Mouse (Mus musculus) liver, embryonic 11.5 days (tissue): ENCODE data around the gene Abce1. TPM values are rescaled to one million over a fixed set of nuclear protein-coding genes. Genes with fewer than 3 reads are reported as not detected.

Source experiments
- ATAC-seq: fragments of 200-750 bp; cut with Nextera tagmentation; replicated peaks from 2 replicates; pipeline ENCODE4 v1.8.0; 2017; ENCODE audit warnings: moderate number of reproducible peaks, mild to moderate bottlenecking, moderate TSS enrichment, moderate library complexity; ENCODE audit not compliant: low FRiP score
- DNase-seq: peaks from one replicate; pipeline ENCODE4 v3.0.0-alpha.2; 2017; ENCODE audit warnings: low spot score
- H3K27ac ChIP-seq: fragments of 300-500 bp; sonication (generic); 2 replicates; pipeline ENCODE4 v1.5.1; 2014; ENCODE audit warnings: mild to moderate bottlenecking, low read depth, low read length, control low read depth
- H3K27me3 ChIP-seq: fragments of 300-500 bp; sonication (generic); replicated peaks from 2 replicates; pipeline ENCODE4 v1.6.1; 2014; ENCODE audit warnings: low read length, mixed read lengths; ENCODE audit not compliant: control insufficient read depth, insufficient read depth
- H3K36me3 ChIP-seq: fragments of 300-500 bp; sonication (generic); 2 replicates; pipeline ENCODE4 v1.6.1; 2014; ENCODE audit warnings: mild to moderate bottlenecking, low read length, moderate library complexity, mixed read lengths; ENCODE audit not compliant: control insufficient read depth, insufficient read depth
- H3K4me1 ChIP-seq: fragments of 300-500 bp; sonication (generic); replicated peaks from 2 replicates; pipeline ENCODE4 v1.6.1; 2014; ENCODE audit warnings: low read length, mixed read lengths; ENCODE audit not compliant: control insufficient read depth, insufficient read depth
- H3K4me2 ChIP-seq: fragments of 300-500 bp; sonication (generic); 2 replicates; pipeline ENCODE4 v1.6.1; 2014; ENCODE audit warnings: mild to moderate bottlenecking, control low read depth, moderate library complexity
- H3K4me3 ChIP-seq: fragments of 300-500 bp; sonication (generic); 2 replicates; pipeline ENCODE4 v1.5.1; 2014; ENCODE audit warnings: low read depth, low read length, control low read depth
- H3K9ac ChIP-seq: fragments of 300-500 bp; sonication (generic); 2 replicates; pipeline ENCODE4 v1.6.1; 2014; ENCODE audit warnings: low read depth, low read length, control low read depth
- H3K9me3 ChIP-seq: fragments of 300-500 bp; sonication (generic); 2 replicates; pipeline ENCODE4 v1.6.1; 2016; ENCODE audit warnings: low read length, inconsistent platforms, mixed read lengths; ENCODE audit not compliant: control insufficient read depth
- WGBS: fragments of 180-500 bp; shearing (Covaris S2); extraction: QIAGEN DNeasy Blood & Tissue Kit; methylation state at CpG from one replicate; pipeline ENCODE4 v1.1.7; 2014; 5-methylcytosine and 5-hydroxymethylcytosine counted together
- polyA plus RNA-seq: library from polyadenylated mRNA; unstranded; fragments of >200 nt; fragmentation: Nextera tagmentation; extraction: Ambion mirVana; gene quantifications from 2 replicates; pipeline ENCODE4 v1.2.1, GENCODE M21; 2014

Abce1 gene
- 182 and 202 TPM in 2 replicates for polyA plus RNA-seq

DNA sequence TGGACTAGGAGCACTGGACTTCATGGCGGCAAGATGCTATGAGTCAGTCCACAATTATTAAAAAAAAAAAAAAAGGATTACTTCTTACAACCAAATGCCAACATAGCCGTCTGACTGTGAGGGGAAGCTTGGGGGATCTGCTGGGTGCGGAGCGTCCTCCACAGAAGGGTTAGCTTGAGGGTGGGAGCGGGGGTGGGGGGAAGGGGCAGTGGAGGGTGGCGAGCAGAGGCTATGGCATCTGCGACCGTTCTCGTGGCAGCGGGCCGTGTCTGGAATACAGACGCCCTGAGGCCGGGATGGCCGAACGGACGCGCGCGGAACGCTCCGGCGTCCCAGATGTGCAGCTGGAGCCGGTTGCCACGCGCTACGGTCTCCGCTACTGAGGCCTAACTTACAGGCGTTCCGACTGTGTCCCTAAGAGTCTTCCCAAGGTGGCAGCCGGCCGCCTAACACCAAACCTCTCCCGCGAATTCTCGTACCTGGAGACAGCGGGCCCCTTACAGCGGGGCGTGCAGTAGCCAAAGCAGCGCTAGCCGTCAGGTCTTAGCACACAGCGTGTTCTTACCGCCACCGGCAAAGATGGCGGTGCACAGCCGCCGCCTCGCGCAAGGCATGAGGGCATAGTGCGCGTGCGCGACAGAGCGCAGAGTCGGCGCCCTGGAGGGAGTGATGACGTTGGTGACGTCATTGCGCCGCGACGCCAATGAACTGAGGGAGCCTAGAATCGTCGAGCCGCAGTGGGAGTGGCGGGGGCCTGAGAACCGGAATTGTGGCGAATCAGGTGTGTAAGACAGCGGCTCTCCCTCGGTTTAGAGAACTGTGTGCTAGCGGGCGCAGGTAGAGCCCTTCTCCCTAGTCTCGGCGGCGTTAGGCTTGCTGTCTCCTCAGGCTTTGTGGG is at the start of gene Abce1, which contains the start of gene Anapc10:
Gene Abce1, minus strand, starts transcription at position 677 of the 898 bp plus-strand sequence.
Gene Anapc10, plus strand, starts transcription at position 757 of the 898 bp plus-strand sequence.
- Histone ChIP-seq H3K4me3 (peak within 1 kb of the TSS; percentile 96), H3K27me3 (no peaks in the 10 kb centered on the region), H3K4me2 (peak within 1 kb of the TSS; percentile 80), H3K9ac (peak within 1 kb of the TSS; percentile 95), H3K9me3 (no peaks in the 10 kb centered on the region), H3K36me3 (peaks cover 4% of the 10 kb centered on the region), H3K4me1 (peaks cover 3% of the 10 kb centered on the region; the same call in 1 of the 2 replicates), H3K27ac (peak within 1 kb of the TSS; percentile 83)
- peak; percentile 96 for ATAC-seq
- peak; percentile 96 for DNase-seq
- WGBS, result under 1% methylated on average over 73 of the region's 73 CpGs

- no peak overlapping the region for H3K4me3 ChIP-seq
- no peak overlapping the region for H3K9ac ChIP-seq
- no peak overlapping the region for H3K4me2 ChIP-seq
- peaks cover 2% of the 10 kb centered on the region; the same call in 1 of the 2 replicates for H3K36me3 ChIP-seq
- ATAC-seq, result no peak
- H3K27ac ChIP-seq, result no peak overlapping the region
- no peaks in the 10 kb centered on the region for H3K4me1 ChIP-seq
- DNase-seq, result no peak
- H3K27me3 ChIP-seq, result no peaks in the 10 kb centered on the region
- no peaks in the 10 kb centered on the region for H3K9me3 ChIP-seq
- WGBS, result 74% methylated on average over 2 of the region's 2 CpGs
These were observed 38.8 kb upstream of the Abce1 start for GRCm38 (mm10) chr8:79750305-79750704.

DNA sequence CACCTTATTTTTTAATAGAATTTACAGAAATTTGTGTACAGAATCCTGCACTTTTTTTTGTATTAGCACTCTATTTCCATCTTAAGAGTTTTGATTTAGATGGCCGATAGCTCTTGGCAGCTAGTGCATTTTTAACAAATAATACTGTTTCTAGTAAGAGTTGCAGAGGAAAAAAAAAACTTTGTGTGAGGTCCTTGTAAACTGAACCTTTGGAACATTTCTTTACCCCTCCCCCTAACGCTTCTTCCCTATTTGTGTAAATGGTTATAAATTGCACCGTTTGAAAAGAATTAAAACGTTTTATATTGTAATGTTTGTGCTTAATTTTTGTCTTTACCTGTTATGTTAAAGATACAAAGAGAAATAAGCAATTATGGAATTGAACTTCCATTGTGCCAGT is 37.1 kb upstream of the Abce1 start:
- no peak for DNase-seq
- Histone ChIP-seq H3K4me2 (no peak overlapping the region), H3K27ac (no peak overlapping the region), H3K9me3 (no peaks in the 10 kb centered on the region), H3K9ac (no peak overlapping the region), H3K4me3 (no peak overlapping the region), H3K27me3 (no peaks in the 10 kb centered on the region), H3K36me3 (peaks cover 2% of the 10 kb centered on the region; the same call in 1 of the 2 replicates), H3K4me1 (no peaks in the 10 kb centered on the region)
- no peak for ATAC-seq
- 80% methylated on average over 4 of the region's 4 CpGs for WGBS

GRCm38 (mm10) chr8:79748171-79748570 is 36.6 kb upstream of the Abce1 start:
- WGBS, result 72% methylated on average over 2 of the region's 2 CpGs
- DNase-seq (no peak), ATAC-seq (no peak)
- no peaks in the 10 kb centered on the region for H3K9me3 ChIP-seq
- H3K4me1 ChIP-seq, result no peaks in the 10 kb centered on the region
- H3K9ac ChIP-seq, result no peak overlapping the region
- peaks cover 2% of the 10 kb centered on the region; the same call in 1 of the 2 replicates for H3K36me3 ChIP-seq
- no peaks in the 10 kb centered on the region for H3K27me3 ChIP-seq
- no peak overlapping the region for H3K27ac ChIP-seq
- no peak overlapping the region for H3K4me3 ChIP-seq
- H3K4me2 ChIP-seq, result no peak overlapping the region

DNA sequence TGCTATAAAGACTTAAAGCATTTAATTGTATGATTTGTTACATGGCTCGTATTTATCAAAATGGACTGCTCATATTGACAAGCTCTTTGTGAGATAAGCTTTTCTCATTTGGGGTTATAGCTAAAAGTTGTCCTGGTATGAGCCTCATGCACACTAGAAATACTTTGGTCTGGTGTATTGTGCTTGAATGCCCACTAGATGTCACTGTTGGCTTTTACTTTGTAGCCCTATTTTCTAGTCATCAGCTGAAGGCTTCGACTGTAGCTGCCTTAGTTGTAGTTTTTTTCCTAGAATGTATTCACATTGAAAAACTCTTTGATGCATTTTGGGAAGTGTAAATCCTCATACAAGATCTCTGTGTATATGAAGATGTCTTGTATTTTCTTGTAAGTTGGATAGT is 22.8 kb upstream of the Abce1 start:
- Histone ChIP-seq H3K27ac (no peak overlapping the region), H3K36me3 (no peaks in the 10 kb centered on the region), H3K4me3 (no peak overlapping the region), H3K4me1 (no peaks in the 10 kb centered on the region), H3K9me3 (no peaks in the 10 kb centered on the region), H3K27me3 (no peaks in the 10 kb centered on the region), H3K4me2 (no peak overlapping the region), H3K9ac (no peak overlapping the region)
- DNase-seq (no peak), ATAC-seq (no peak; the same call in 1 of the 2 replicates)
- 20% methylated on average over 2 of the region's 2 CpGs for WGBS

DNA sequence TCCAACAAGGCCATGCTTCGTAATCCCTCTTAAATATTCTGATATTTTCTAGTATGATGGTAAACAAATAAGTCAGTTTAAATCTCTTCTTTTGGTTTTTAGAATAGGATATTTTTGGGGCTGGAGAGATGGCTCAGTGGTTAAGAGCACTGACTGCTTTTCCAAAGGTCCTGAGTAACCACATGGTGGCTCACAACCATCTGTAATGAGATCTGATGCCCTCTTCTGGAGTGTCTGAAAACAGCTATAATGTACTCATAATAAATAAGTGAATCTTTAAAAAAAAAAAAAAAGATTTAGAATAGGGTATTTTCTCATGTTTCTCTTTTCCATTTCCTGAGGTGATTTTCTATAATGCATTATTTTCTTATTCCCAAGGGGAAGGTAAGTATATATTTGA is 16.4 kb upstream of the Abce1 start:
- Histone ChIP-seq H3K27me3 (no peaks in the 10 kb centered on the region), H3K4me2 (no peak overlapping the region), H3K36me3 (no peaks in the 10 kb centered on the region), H3K9me3 (no peaks in the 10 kb centered on the region), H3K27ac (no peak overlapping the region), H3K4me3 (no peak overlapping the region), H3K9ac (no peak overlapping the region), H3K4me1 (no peaks in the 10 kb centered on the region)
- no peak for ATAC-seq
- 98% methylated on average over 1 of the region's 1 CpGs for WGBS
- DNase-seq, result no peak

DNA sequence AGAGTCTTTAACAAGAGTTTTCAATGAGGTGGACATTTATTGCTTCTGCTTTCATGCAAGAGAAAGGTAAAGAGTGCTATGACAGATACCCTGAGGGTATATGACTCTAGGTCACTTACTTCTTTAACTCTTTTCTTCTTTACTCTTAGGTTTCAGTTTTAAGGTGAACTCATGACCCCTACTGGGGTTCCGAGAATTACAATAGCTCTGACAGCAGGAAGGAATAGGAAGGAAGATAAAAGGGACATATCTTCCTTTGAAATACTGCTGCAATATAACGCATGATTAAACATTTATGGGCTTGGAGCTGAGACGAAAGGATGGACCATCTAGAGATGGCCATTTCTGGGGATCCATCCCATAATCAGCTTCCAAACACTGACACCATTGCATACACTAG is 13.0 kb upstream of the Abce1 start:
- no peak overlapping the region for H3K9ac ChIP-seq
- ATAC-seq (no peak), DNase-seq (no peak)
- H3K36me3 ChIP-seq, result 0 out of 2 replicates have a peak, but pooled peaks cover 2% of the 10 kb centered on the region
- 56% methylated on average over 3 of the region's 3 CpGs for WGBS
- H3K4me1 ChIP-seq, result no peaks in the 10 kb centered on the region
- H3K9me3 ChIP-seq, result no peaks in the 10 kb centered on the region
- H3K4me2 ChIP-seq, result no peak overlapping the region
- no peak overlapping the region for H3K4me3 ChIP-seq
- no peak overlapping the region for H3K27ac ChIP-seq
- no peaks in the 10 kb centered on the region for H3K27me3 ChIP-seq

DNA sequence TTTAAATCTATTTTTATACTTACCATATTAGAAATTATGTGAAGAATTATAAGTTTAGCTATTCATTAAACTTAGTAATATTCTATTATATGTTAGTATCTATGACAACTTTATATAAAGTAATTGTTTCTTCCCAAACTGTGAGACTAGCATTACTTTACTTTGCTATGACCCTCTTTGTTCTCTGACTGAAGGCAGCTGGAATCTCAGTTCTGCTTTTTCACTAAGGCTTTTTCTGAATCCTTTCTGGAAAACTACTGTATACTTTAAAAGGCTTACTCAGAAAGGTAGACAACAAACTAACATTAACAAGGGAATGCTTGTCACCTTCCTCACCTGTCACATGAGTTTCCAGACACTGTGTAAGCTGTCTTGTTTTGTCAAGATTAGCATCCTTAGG is 11.8 kb upstream of the Abce1 start:
- Histone ChIP-seq H3K27me3 (no peaks in the 10 kb centered on the region), H3K9me3 (no peaks in the 10 kb centered on the region), H3K4me3 (no peak overlapping the region), H3K4me1 (no peaks in the 10 kb centered on the region), H3K4me2 (no peak overlapping the region), H3K9ac (no peak overlapping the region), H3K36me3 (0 out of 2 replicates have a peak, but pooled peaks cover 2% of the 10 kb centered on the region), H3K27ac (no peak overlapping the region)
- DNase-seq (no peak), ATAC-seq (no peak)

DNA sequence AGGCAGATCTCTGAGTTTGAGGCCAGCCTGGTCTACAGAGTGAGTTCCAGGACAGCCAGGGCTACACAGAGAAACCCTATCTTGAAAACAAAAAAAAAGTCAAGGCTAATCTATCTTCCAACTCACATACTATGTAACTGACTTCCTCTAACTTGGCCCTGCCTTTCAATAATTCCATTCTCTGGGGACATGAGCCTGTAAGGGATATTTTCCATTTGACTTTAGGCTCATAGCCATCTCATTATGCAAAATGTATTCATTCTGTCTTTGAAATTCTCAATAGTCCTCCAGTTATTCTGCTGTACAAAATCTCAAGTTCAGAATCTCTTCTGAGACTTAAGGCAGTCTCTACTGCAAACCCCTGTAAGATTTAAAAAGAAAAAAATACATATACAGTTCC is 10.0 kb upstream of the Abce1 start:
- H3K36me3 ChIP-seq, result 0 out of 2 replicates have a peak, but pooled peaks cover 2% of the 10 kb centered on the region
- no peak for DNase-seq

More for the DNA sequence above, 10.0 kb upstream of the Abce1 start:
- Histone ChIP-seq H3K4me3 (no peak overlapping the region), H3K4me1 (no peaks in the 10 kb centered on the region), H3K27ac (no peak overlapping the region), H3K9me3 (no peaks in the 10 kb centered on the region), H3K9ac (no peak overlapping the region), H3K27me3 (no peaks in the 10 kb centered on the region), H3K4me2 (no peak overlapping the region)
- ATAC-seq, result no peak
